Mouse (Mus musculus) heart, adult 11 months (tissue): ENCODE measurements at regions not wholly inside any gene's neighbourhood (a gene's known extent, or its start where the extent isn't known, plus 50 kb on each side); places are given as distances from the start of the nearest gene placed in this dataset.

Experiments used
- DNase-seq: peaks from one replicate; pipeline ENCODE4 v3.0.0; 2022

DNA sequence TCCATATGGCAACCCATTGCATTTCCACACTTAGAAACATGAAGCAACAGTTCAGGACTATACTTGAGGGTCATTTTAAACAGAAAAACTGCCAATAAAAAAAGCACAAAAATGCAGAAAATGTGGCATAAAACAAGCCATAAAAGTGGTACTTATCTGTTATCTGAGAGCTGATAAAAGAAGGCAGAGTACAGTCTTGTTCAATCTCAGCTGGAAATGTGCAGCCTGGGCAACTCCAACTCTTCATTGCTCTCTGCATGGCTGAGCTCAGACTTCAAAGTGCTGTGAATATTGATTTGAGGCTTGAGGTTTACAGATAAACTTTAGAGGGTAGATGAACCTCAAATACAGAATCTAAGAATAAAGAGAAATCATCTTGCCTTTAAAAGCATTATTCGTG is 151.1 kb upstream of the Lrrn1 start:
- DNase-seq: no peak

DNA sequence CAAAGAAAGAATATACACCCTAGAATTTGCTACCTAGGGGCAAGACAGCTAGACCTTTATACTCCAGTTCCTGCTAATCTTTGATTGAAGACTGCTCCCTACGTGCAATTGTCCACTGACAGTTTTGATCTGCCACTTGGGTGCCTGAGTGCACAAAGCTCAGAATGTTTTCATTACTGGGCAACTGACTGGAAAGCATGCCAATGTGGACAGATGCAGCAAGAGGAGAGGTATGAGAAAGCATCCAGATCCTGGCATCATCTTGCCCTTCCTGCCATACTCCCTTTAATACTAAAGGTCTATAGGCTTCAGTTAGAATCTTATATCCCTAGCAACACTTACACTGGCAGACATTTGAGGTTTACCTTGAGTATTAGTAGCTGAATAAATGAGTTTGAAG is 148.9 kb upstream of the Lrrn1 start:
- no peak for DNase-seq

DNA sequence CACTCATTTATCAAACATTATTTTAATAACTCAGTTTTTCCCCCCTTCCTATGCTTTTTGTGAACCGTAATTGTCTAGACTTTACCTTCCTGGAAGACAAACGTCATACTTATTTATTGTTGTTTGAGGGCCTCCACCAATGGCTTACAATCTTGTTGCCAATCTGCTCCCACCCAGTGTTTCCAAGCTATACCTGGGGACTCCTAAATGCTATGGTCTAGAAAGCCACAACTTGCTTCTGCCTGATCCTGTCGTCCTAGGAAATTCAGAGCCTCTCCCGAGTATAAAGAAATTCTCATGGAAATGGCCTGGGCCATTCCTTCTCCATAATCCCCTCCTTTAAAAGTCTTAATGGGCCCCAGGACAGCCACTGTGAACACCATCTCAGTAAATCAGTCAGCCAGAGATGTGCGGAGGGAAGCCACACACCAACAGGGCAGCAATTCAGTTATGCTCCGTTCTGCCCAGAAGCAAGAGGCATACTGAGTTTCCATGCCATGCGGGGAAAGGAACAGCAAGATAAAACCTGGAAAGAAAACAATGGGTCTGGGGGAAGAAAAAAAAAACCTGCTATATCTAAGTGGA is 143.4 kb upstream of the Lrrn1 start:
- no peak for DNase-seq

DNA sequence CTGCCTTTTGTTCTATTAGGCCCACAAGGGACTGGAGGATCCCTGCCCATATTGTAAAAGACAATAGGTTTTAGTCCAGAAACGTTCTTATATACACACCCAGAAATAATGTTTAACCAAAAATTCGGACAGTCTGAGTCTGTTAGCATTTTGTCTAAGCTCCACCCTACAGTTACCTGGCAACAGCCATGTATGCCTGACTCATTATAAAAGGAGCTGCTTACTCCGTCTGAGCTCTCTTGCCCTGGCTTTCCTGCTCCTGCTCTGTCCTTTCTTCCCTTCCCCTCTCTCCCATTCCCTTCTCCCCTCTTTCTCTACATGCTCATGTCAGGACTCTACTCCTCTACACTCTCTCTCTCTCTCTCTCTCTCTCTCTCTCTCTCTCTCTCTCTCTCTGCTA is 139.7 kb upstream of the Lrrn1 start:
- no peak for DNase-seq

DNA sequence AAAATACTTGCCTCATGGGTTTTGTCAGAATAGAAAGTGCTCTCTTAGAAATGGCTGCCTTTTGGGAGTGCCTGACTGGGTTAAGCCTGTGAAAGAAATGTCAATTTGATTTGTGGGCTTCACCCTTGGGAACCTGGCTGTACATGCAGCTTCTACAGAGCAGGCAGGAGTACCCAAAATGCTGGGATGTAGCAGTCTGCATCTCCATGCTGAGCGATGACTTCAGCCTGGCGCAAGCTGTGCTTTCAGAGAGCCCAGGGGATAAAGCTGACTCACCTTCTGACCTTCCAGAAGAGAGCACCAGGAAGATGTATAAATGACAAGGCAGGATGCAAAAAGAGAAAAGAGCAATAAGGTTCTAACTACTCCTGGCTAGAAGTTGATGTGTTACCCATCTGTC is 135.0 kb upstream of the Lrrn1 start:
- no peak for DNase-seq

DNA sequence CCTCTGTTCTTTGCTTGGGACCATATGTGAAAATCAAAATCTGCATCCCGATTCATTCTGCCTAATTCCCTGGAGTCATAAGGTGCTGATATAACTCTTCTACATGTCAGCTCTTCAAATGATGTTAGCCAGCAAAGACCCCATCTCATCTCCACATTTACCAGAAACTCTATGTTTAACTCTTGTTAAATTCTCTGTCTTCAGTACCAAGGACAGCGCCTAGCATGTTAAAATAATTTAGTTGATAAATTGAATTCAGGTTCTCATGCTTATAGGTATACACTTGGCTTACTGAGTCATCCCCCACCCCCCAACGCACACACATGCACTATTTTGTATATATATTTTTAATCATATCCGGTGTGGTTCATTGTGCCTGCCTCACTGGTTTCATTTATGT is 113.8 kb upstream of the Lrrn1 start:
- DNase-seq: no peak

DNA sequence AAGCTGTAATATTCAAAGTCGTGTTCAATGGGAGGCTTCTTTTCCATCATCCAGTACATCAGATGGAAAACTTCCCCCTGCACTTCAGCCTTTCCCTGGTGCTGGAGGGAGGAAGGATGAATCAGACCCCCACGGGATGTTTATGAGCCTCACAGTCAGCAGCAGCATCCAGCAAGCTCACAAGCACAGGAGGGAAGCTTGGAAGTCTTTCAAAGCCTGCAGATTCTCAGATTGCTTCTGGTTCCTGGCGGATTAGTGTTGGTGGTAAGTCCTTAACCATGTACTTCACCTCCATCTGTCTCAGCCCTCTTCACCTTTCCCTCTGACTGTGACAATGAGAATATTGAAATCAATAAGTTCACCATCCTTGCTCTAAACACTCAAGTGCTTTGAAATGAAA is 107.5 kb upstream of the Lrrn1 start:
- no peak for DNase-seq

DNA sequence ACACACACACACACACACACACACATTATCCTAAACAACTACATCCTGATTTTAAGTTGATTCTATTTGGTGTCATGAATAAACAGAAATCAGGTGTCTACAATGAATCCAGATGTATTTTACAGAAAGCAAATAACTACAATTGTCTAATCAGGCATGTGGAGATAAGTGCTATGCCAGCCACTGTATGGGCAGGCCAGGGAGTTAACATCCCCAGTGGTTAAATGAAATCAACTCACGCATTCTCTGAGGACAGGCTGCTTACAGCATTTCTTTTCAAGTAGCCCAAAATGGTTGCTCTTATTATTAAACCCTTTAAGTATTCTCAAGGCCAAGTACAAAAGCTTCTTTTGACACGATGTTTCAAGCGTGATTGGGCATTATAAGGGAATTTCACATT is 103.0 kb upstream of the Lrrn1 start:
- DNase-seq: no peak

DNA sequence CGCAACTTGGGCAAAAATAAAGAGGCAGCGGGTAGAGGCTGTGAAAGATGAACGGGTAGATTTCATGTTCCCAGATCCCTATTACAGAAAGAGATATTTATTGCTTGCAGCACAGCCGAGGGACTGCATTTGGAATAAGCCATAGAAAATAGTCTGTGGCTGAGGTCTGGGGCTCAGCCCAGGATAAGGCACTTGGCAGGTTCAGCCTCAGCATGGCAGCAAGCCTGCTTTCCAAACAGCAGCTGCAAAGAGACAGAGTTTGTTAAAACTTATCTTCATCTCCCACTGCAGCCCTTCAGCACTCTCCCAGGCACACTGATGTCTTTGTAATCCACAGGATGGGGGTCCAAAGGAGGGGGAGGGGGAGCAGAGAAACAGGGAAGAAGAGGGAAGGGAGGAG is 98.5 kb upstream of the Lrrn1 start:
- DNase-seq: no peak

DNA sequence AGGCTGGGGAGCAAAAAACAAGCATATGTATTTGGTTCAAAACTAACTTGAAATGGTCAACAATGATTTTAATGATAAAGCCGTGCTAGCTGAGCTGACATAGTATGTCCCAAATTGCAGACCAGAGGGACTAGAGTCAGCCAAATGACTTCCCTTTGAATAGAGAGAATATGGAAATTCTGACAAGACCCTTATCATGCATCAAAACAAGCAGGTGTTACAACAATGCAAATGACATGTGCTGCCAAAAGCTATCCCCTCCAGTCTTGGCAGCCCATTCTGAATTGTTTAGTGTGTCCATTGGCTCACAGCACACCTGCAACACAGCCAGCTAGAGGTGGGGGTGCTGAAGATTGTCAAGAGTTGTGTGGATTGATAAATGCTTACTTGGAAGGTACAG is 87.5 kb upstream of the Lrrn1 start:
- no peak for DNase-seq

DNA sequence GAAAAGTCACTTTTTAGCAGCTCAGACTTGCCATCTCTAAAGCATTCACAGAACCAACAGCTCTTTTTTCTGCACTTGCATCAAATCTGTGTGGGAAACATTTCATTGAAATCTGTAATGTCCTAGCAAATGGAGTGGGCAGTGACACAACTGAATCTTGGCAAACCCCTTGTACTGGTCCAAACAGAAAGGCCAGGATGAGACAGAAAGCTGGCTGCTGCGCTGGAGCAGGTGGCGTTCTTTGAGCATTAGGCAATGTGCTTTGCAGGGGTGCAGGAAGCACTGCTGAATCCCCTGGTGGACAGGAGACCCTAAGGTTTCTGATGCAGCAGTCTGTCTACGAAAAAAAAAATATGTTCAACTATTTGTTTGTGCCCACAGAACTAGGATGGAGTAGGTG is 85.2 kb upstream of the Lrrn1 start:
- DNase-seq: no peak

DNA sequence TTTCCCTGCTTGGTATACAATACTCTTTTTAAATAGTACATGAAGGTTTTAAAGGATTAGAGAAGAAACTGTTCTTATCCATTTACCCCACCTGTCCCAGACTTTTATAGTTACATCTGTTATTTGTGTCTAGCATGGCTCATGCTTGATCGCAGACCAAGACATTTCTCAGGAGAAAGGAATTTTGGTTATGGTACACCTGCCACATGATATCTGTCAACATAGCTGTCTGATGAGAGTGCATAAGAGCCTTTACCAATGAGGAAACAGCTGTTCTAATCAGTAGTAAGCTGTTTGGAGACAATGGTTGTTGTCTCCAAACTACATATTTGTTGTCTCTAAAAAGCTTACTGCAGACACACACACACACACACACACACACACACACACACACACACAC is 70.3 kb upstream of the Lrrn1 start:
- DNase-seq: no peak

DNA sequence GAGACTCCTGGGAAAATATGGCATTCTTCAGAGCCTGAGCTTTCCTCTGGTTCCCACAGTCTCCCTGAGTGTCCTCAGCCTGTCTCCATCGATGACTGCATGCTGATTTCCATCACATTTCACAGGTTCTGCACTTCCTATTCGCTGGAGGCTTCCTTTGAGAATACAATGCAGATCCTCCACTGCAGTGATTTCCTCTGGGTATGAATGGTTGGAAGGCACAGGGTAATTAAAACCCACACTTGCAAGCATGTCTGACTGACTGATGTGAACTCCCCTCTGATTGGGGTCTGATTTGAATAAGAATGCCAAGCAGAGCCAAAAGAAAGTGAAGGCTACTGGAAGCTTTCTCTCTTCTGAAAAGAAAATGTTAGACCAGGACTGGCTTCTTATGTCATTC is 67.1 kb upstream of the Lrrn1 start:
- no peak for DNase-seq

DNA sequence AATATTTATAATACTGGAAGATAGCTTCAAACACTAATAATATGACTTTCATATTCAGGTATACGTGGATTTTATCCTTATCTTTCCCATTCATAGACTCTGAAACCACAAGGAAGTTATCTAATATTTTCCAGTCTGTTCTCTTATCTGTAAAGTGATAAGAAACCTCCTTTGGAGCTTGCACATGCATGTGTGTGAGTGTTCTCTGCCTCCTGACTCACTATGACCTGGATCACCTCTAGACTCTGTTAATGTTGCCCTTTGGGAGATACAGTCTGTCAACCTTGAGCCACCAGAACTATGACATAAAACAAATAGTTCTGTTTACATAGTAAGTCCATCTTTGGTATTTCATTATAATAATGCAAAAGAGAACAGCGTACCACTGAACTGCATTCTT is 56.2 kb upstream of the Lrrn1 start:
- no peak for DNase-seq

DNA sequence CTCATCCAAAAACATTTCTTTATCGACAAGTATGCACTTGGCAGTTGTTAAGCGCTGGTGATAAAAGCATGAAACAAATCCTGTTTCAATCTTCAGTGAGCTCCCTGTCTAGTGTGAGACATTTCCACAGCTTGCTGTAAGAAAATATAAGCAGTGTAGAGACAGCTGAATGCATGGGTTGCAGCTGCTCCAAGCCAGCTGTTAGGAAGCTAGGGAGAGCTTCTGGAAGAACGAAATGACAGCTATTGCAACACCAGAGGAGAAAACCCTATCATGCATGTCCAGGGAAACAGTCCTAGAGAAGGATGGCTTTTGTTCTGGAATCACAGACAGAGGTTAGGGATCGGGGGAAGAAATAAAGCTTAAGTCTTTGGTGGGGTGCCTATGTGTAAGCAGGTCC is 55.4 kb upstream of the Lrrn1 start:
- DNase-seq: no peak
